Mouse (Mus musculus) midbrain, embryonic 15.5 days (tissue): ENCODE data around the gene Ube2c. TPM values are rescaled to one million over a fixed set of nuclear protein-coding genes. Genes with fewer than 3 reads are reported as not detected.

Source experiments
- ATAC-seq: fragments of 200-750 bp; cut with Nextera tagmentation; replicated peaks from 2 replicates; pipeline ENCODE4 v1.8.0; 2017; ENCODE audit warnings: moderate TSS enrichment
- H3K27ac ChIP-seq: fragments of 300-500 bp; sonication (generic); 2 replicates; pipeline ENCODE4 v1.5.1; 2015; ENCODE audit warnings: mild to moderate bottlenecking, inconsistent platforms
- H3K27me3 ChIP-seq: fragments of 300-500 bp; sonication (generic); replicated peaks from 2 replicates; pipeline ENCODE4 v1.6.1; 2015; ENCODE audit warnings: inconsistent platforms
- H3K36me3 ChIP-seq: fragments of 300-500 bp; sonication (generic); replicated peaks from 2 replicates; pipeline ENCODE4 v1.6.1; 2015; ENCODE audit warnings: inconsistent platforms
- H3K4me1 ChIP-seq: fragments of 300-500 bp; sonication (generic); 2 replicates; pipeline ENCODE4 v1.6.1; 2015; ENCODE audit warnings: inconsistent platforms
- H3K4me2 ChIP-seq: fragments of 300-500 bp; sonication (generic); 2 replicates; pipeline ENCODE4 v1.6.1; 2015; ENCODE audit warnings: inconsistent platforms, mild to moderate bottlenecking, moderate library complexity
- H3K4me3 ChIP-seq: fragments of 300-500 bp; sonication (generic); 2 replicates; pipeline ENCODE4 v1.5.1; 2015; ENCODE audit warnings: mild to moderate bottlenecking, inconsistent platforms
- H3K9ac ChIP-seq: fragments of 300-500 bp; sonication (generic); 2 replicates; pipeline ENCODE4 v1.6.1; 2015; ENCODE audit warnings: mild to moderate bottlenecking, inconsistent platforms
- H3K9me3 ChIP-seq: fragments of 300-500 bp; sonication (generic); 2 replicates; pipeline ENCODE4 v1.6.1; 2016; ENCODE audit warnings: inconsistent platforms
- WGBS: fragments of 180-500 bp; shearing (Covaris S2); methylation state at CpG from one replicate; pipeline ENCODE4 v1.1.7; 2015; ENCODE audit warnings: mixed read lengths; 5-methylcytosine and 5-hydroxymethylcytosine counted together
- polyA plus RNA-seq: library from polyadenylated mRNA; unstranded; fragments of >200 nt; fragmentation: Nextera tagmentation; extraction: Ambion mirVana; gene quantifications from 2 replicates; pipeline ENCODE4 v1.2.1, GENCODE M21; 2015

The Ube2c gene
- polyA plus RNA-seq, 1 experiment from 2014 or later: 56.6 TPM

- H3K27me3 ChIP-seq: no peaks in the 10 kb centered on the region
- H3K9ac ChIP-seq: no peak overlapping the region
- H3K4me3 ChIP-seq: no peak overlapping the region
- WGBS: 92% methylated on average over 8 of the region's 8 CpGs
- no peaks in the 10 kb centered on the region for H3K9me3 ChIP-seq
- H3K36me3 ChIP-seq: peaks cover 10% of the 10 kb centered on the region
- H3K27ac ChIP-seq: no peak overlapping the region
- H3K4me2 ChIP-seq: no peak overlapping the region
- H3K4me1 ChIP-seq: no peaks in the 10 kb centered on the region
- ATAC-seq: no peak
These were observed 46.1 kb downstream of the Ube2c start for GRCm38 (mm10) chr2:164815821-164816220.

- Histone ChIP-seq H3K27me3 (no peaks in the 10 kb centered on the region), H3K4me1 (peaks cover 3% of the 10 kb centered on the region), H3K9ac (no peak overlapping the region), H3K4me2 (no peak overlapping the region), H3K4me3 (no peak overlapping the region), H3K36me3 (peaks cover 16% of the 10 kb centered on the region), H3K27ac (no peak overlapping the region), H3K9me3 (no peaks in the 10 kb centered on the region)
- WGBS: 85% methylated on average over 6 of the region's 6 CpGs
- ATAC-seq: no peak
These were observed 47.5 kb downstream of the Ube2c start for GRCm38 (mm10) chr2:164817206-164817605.

- Histone ChIP-seq H3K36me3 (peaks cover 16% of the 10 kb centered on the region), H3K4me3 (no peak overlapping the region), H3K4me2 (no peak overlapping the region), H3K9ac (no peak overlapping the region), H3K4me1 (peaks cover 7% of the 10 kb centered on the region), H3K27ac (no peak overlapping the region), H3K27me3 (no peaks in the 10 kb centered on the region), H3K9me3 (no peaks in the 10 kb centered on the region)
- 77% methylated on average over 5 of the region's 5 CpGs for WGBS
- no peak for ATAC-seq
These were observed 48.0 kb downstream of the Ube2c start for GRCm38 (mm10) chr2:164817703-164818102.

GRCm38 (mm10) chr2:164821060-164821459 lies 51.4 kb downstream of the Ube2c start:
- Histone ChIP-seq H3K4me2 (no peak overlapping the region), H3K9ac (no peak overlapping the region), H3K27me3 (no peaks in the 10 kb centered on the region), H3K4me1 (peaks cover 22% of the 10 kb centered on the region), H3K36me3 (peaks cover 28% of the 10 kb centered on the region), H3K9me3 (no peaks in the 10 kb centered on the region), H3K27ac (no peak overlapping the region), H3K4me3 (no peak overlapping the region)
- WGBS: 85% methylated on average over 6 of the region's 6 CpGs
- no peak for ATAC-seq

GRCm38 (mm10) chr2:164822636-164823165 lies 53.0 kb downstream of the Ube2c start, which contains the start of gene Zswim1:
Gene Zswim1, plus strand, starts transcription at chr2:164822686.
- under 1% methylated on average over 32 of the region's 32 CpGs for WGBS

GRCm38 (mm10) chr2:164823181-164823585 lies 53.5 kb downstream of the Ube2c start:
- peaks cover 41% of the 10 kb centered on the region for H3K36me3 ChIP-seq
- 1% methylated on average over 10 of the region's 10 CpGs for WGBS
- peaks cover 29% of the 10 kb centered on the region for H3K4me1 ChIP-seq
- H3K9ac ChIP-seq: peak overlapping the region; percentile 81
- H3K27me3 ChIP-seq: no peaks in the 10 kb centered on the region
- no peaks in the 10 kb centered on the region for H3K9me3 ChIP-seq
- H3K27ac ChIP-seq: peak overlapping the region; percentile 96
- H3K4me3 ChIP-seq: peak overlapping the region; percentile 80
- peak overlapping the region; percentile 57 for H3K4me2 ChIP-seq
- ATAC-seq: peak; percentile 81

More at GRCm38 (mm10) chr2:164822636-164823165, 53.0 kb downstream of the Ube2c start, which contains the start of gene Zswim1:
- peak within 1 kb of the TSS; percentile 81 for H3K9ac ChIP-seq
- peak within 1 kb of the TSS; percentile 96 for H3K27ac ChIP-seq
- no peaks in the 10 kb centered on the region for H3K9me3 ChIP-seq
- peaks cover 29% of the 10 kb centered on the region for H3K4me1 ChIP-seq
- peaks cover 41% of the 10 kb centered on the region for H3K36me3 ChIP-seq
- H3K4me3 ChIP-seq: peak within 1 kb of the TSS; percentile 80
- H3K27me3 ChIP-seq: no peaks in the 10 kb centered on the region
- ATAC-seq: peak; percentile 99
- peak within 1 kb of the TSS; percentile 57 for H3K4me2 ChIP-seq

GRCm38 (mm10) chr2:164823969-164824368 lies 54.3 kb downstream of the Ube2c start:
- Histone ChIP-seq H3K4me1 (peaks cover 29% of the 10 kb centered on the region), H3K4me3 (peak overlapping the region; percentile 80; the same call in 1 of the 2 replicates), H3K27ac (no peak overlapping the region), H3K27me3 (no peaks in the 10 kb centered on the region), H3K9ac (no peak overlapping the region), H3K36me3 (peaks cover 41% of the 10 kb centered on the region), H3K4me2 (peak overlapping the region; percentile 57), H3K9me3 (no peaks in the 10 kb centered on the region)
- WGBS: 94% methylated on average over 4 of the region's 4 CpGs
- no peak for ATAC-seq

- H3K27me3 ChIP-seq: no peaks in the 10 kb centered on the region
- WGBS: 94% methylated on average over 17 of the region's 17 CpGs
- no peak overlapping the region for H3K4me3 ChIP-seq
- H3K36me3 ChIP-seq: peaks cover 36% of the 10 kb centered on the region
- H3K27ac ChIP-seq: no peak overlapping the region
- no peak overlapping the region for H3K4me2 ChIP-seq
- peaks cover 29% of the 10 kb centered on the region for H3K4me1 ChIP-seq
- H3K9me3 ChIP-seq: no peaks in the 10 kb centered on the region
- no peak for ATAC-seq
- no peak overlapping the region for H3K9ac ChIP-seq
These were observed 55.8 kb downstream of the Ube2c start for GRCm38 (mm10) chr2:164825521-164825920.

GRCm38 (mm10) chr2:164827146-164827850 lies 57.6 kb downstream of the Ube2c start:
- H3K4me2 ChIP-seq: no peak overlapping the region
- no peak overlapping the region for H3K4me3 ChIP-seq
- no peak overlapping the region for H3K27ac ChIP-seq
- H3K36me3 ChIP-seq: peaks cover 27% of the 10 kb centered on the region
- WGBS: 92% methylated on average over 16 of the region's 16 CpGs
- H3K9ac ChIP-seq: no peak overlapping the region
- no peaks in the 10 kb centered on the region for H3K9me3 ChIP-seq
- ATAC-seq: no peak
- peaks cover 25% of the 10 kb centered on the region for H3K4me1 ChIP-seq
- H3K27me3 ChIP-seq: no peaks in the 10 kb centered on the region

Other genes starting within 250 kb of the Ube2c start
- 2.6 and 3.2 TPM in 2 replicates for gene Wfdc2, start 207.5 kb upstream of the Ube2c start, polyA plus RNA-seq
- not detected in 2 replicates for gene Spint3, start 196.4 kb upstream of the Ube2c start, polyA plus RNA-seq
- gene Wfdc6a, start 184.5 kb upstream of the Ube2c start, polyA plus RNA-seq: not detected in 2 replicates
- not detected in 2 replicates for gene Eppin, start 176.3 kb upstream of the Ube2c start, polyA plus RNA-seq
- not detected in 2 replicates for gene Wfdc6b, start 156.4 kb upstream of the Ube2c start, polyA plus RNA-seq
- gene Wfdc8, start 156.3 kb upstream of the Ube2c start, polyA plus RNA-seq: not detected in 2 replicates
- not detected in 2 replicates for gene Wfdc16, start 131.1 kb upstream of the Ube2c start, polyA plus RNA-seq
- not detected in 2 replicates for gene Wfdc10, start 113.9 kb upstream of the Ube2c start, polyA plus RNA-seq
- 0.34 TPM in 1 of 2 replicates, not detected in the other for gene Wfdc9, start 113.3 kb upstream of the Ube2c start, polyA plus RNA-seq
- not detected in 2 replicates for gene Wfdc11, start 95.8 kb upstream of the Ube2c start, polyA plus RNA-seq
- not detected in 2 replicates for gene Wfdc13, start 84.8 kb upstream of the Ube2c start, polyA plus RNA-seq
- not detected in 2 replicates for gene Spint4, start 71.4 kb upstream of the Ube2c start, polyA plus RNA-seq
- not detected in 2 replicates for gene Spint5, start 54.6 kb upstream of the Ube2c start, polyA plus RNA-seq
- gene Wfdc3, start 24.0 kb upstream of the Ube2c start, polyA plus RNA-seq: 1.3 and 1.9 TPM in 2 replicates
- 52.7 and 55.4 TPM in 2 replicates for gene Dnttip1, start 23.9 kb upstream of the Ube2c start, polyA plus RNA-seq
- not detected in 2 replicates for gene Tnnc2, start 10.1 kb downstream of the Ube2c start, polyA plus RNA-seq
- gene Snx21, start 15.9 kb downstream of the Ube2c start, polyA plus RNA-seq: 34.8 and 40.6 TPM in 2 replicates
- gene Acot8, start 35.0 kb downstream of the Ube2c start, polyA plus RNA-seq: 20.0 and 20.2 TPM in 2 replicates
- 17.8 and 18.4 TPM in 2 replicates for gene Zswim3, start 35.2 kb downstream of the Ube2c start, polyA plus RNA-seq
- 28.3 and 31.3 TPM in 2 replicates for gene Zswim1, start 52.8 kb downstream of the Ube2c start, polyA plus RNA-seq
- not detected in 2 replicates for gene Spata25, start 58.6 kb downstream of the Ube2c start, polyA plus RNA-seq
- 101 and 109 TPM in 2 replicates for gene Ctsa, start 63.0 kb downstream of the Ube2c start, polyA plus RNA-seq
- 6.4 and 6.6 TPM in 2 replicates for gene Neurl2, start 63.6 kb downstream of the Ube2c start, polyA plus RNA-seq
- gene Pltp, start 87.8 kb downstream of the Ube2c start, polyA plus RNA-seq: 105 and 121 TPM in 2 replicates
- gene Pcif1, start 109.4 kb downstream of the Ube2c start, polyA plus RNA-seq: 85.3 and 93.1 TPM in 2 replicates
- 17.8 and 18.9 TPM in 2 replicates for gene Zfp335, start 141.9 kb downstream of the Ube2c start, polyA plus RNA-seq
- gene Mmp9, start 170.9 kb downstream of the Ube2c start, polyA plus RNA-seq: 28.9 and 34.3 TPM in 2 replicates
- 63.8 and 64.0 TPM in 2 replicates for gene Slc12a5, start 190.9 kb downstream of the Ube2c start, polyA plus RNA-seq